In genomic region chr4:134853259-134853636, GRCm38 (mm10) we compare ENCODE assay signal across 8 mouse cellular contexts. TPM values are rescaled to one million over a fixed set of nuclear protein-coding genes. Genes with fewer than 3 reads are reported as not detected.
DNase-seq lines count a peak whose midpoint lies in the region; ATAC-seq lines count a peak whose summit lies in the region.

Gene Maco1 (minus strand): TSS chr4:134853345.

- peak within 1 kb of the TSS; percentile 95 for H3K4me3 ChIP-seq in embryonic facial prominence, embryonic 14.5 days (ENCODE audit: low read depth, low read length)
- peak within 1 kb of the TSS; percentile 99 for H3K4me3 ChIP-seq in heart, embryonic 10.5 days
- peak within 1 kb of the TSS; percentile 98 for H3K4me3 ChIP-seq in kidney, embryonic 15.5 days (replicated peaks)

- H3K27me3 ChIP-seq in embryonic facial prominence, embryonic 14.5 days (replicated peaks; ENCODE audit: control insufficient read depth, insufficient read depth, low read length): no peaks in the 10 kb centered on the region
- H3K27me3 ChIP-seq in heart, embryonic 10.5 days (ENCODE audit: insufficient read depth, poor library complexity, severe bottlenecking): peaks cover 25% of the 10 kb centered on the region
- H3K27me3 ChIP-seq in kidney, embryonic 15.5 days: no peaks in the 10 kb centered on the region

- under 1% methylated on average over 26 of the region's 38 CpGs for WGBS in embryonic facial prominence, embryonic 14.5 days
- WGBS in heart, embryonic 10.5 days: under 1% methylated on average over 38 of the region's 38 CpGs
- WGBS in kidney, embryonic 15.5 days: 0% methylated on average over 38 of the region's 38 CpGs

- DNase-seq in 416B (ENCODE audit: low read depth) (peak; percentile 98), liver (peak; percentile 97)
- DNase-seq in adrenal gland, postnatal 4 days (ENCODE audit: low spot score in 2 of 2): peak; percentile 96 to 100
- DNase-seq in embryonic facial prominence, embryonic 14.5 days (ENCODE audit: low spot score): peak; percentile 99
- DNase-seq in heart, embryonic 10.5 days (ENCODE audit: low spot score): peak; percentile 99
- peak; percentile 99 to 100 for DNase-seq in spleen, postnatal 4 days (ENCODE audit: low spot score in 2 of 2)

- no peaks in the 10 kb centered on the region for H3K9me3 ChIP-seq in embryonic facial prominence, embryonic 14.5 days (ENCODE audit: control insufficient read depth, low read length)
- no peaks in the 10 kb centered on the region for H3K9me3 ChIP-seq in heart, embryonic 10.5 days
- no peaks in the 10 kb centered on the region for H3K9me3 ChIP-seq in kidney, embryonic 15.5 days (replicated peaks)

- H3K9ac ChIP-seq in embryonic facial prominence, embryonic 14.5 days (ENCODE audit: low read depth, low read length): peak within 1 kb of the TSS; percentile 96
- peak within 1 kb of the TSS; percentile 95 for H3K9ac ChIP-seq in kidney, embryonic 15.5 days

- peaks cover 11% of the 10 kb centered on the region; the same call in 1 of the 2 replicates for H3K4me1 ChIP-seq in embryonic facial prominence, embryonic 14.5 days (ENCODE audit: control insufficient read depth, insufficient read depth, low read length)
- peaks cover 25% of the 10 kb centered on the region for H3K4me1 ChIP-seq in heart, embryonic 10.5 days
- H3K4me1 ChIP-seq in kidney, embryonic 15.5 days: peaks cover 49% of the 10 kb centered on the region

- ATAC-seq in embryonic facial prominence, embryonic 14.5 days (ENCODE audit: low read depth): peak; percentile 96
- peak; percentile 98 for ATAC-seq in kidney, embryonic 15.5 days (replicated peaks; ENCODE audit: low FRiP score)
- peak; percentile 85 for ATAC-seq in monocyte, adult 5-6 weeks (replicated peaks; ENCODE audit: insufficient number of reproducible peaks, low FRiP score, low TSS enrichment, poor library complexity, severe bottlenecking)

- H3K4me2 ChIP-seq in embryonic facial prominence, embryonic 14.5 days (ENCODE audit: low read depth, low read length): peak within 1 kb of the TSS; percentile 86
- H3K4me2 ChIP-seq in kidney, embryonic 15.5 days: peak within 1 kb of the TSS; percentile 84

- no peaks in the 10 kb centered on the region for H3K36me3 ChIP-seq in embryonic facial prominence, embryonic 14.5 days (ENCODE audit: control insufficient read depth, insufficient read depth, low read length)
- H3K36me3 ChIP-seq in heart, embryonic 10.5 days: no peaks in the 10 kb centered on the region
- H3K36me3 ChIP-seq in kidney, embryonic 15.5 days: no peaks in the 10 kb centered on the region

- peak within 1 kb of the TSS; percentile 95 for H3K27ac ChIP-seq in embryonic facial prominence, embryonic 14.5 days (replicated peaks; ENCODE audit: low read depth, low read length)
- peak within 1 kb of the TSS; percentile 98 for H3K27ac ChIP-seq in heart, embryonic 10.5 days
- H3K27ac ChIP-seq in kidney, embryonic 15.5 days: peak within 1 kb of the TSS; percentile 89

RNA-seq across cellular contexts. Expression of gene Maco1, which starts in this region (rescaled TPM):
- total RNA-seq in adrenal gland, postnatal 4 days (2021): 10 to 100 TPM; 37.8 to 42.8 TPM
- polyA plus RNA-seq in embryonic facial prominence, embryonic 14.5 days (2014; fragmentation: Nextera tagmentation; extraction: Ambion mirVana): 37.1 and 41.1 TPM in 2 replicates
- 21.7 and 31.4 TPM in 2 replicates for polyA plus RNA-seq in heart, embryonic 10.5 days (2016; fragmentation: Nextera tagmentation; extraction: Ambion mirVana)
- 38.4 and 39.7 TPM in 2 replicates for polyA plus RNA-seq in kidney, embryonic 15.5 days (2015; fragmentation: Nextera tagmentation; extraction: Ambion mirVana)
- total RNA-seq in monocyte, adult 5-6 weeks (2017): 36.1 to 41.4 TPM (median 38.3 TPM) in 3 replicates

Comparison
In these comparisons a context has a peak if more than half of its experiments do, and no peak if none do; other contexts are left out.
1. Peak in every context shown above with its lines: DNase-seq, ATAC-seq, H3K4me3 ChIP-seq and H3K27ac ChIP-seq.